Mouse (Mus musculus) liver, postnatal 0 days (tissue): ENCODE measurements around the gene Tpgs1. TPM values are rescaled to one million over a fixed set of nuclear protein-coding genes. Genes with fewer than 3 reads are reported as not detected.

Experiments used
- ATAC-seq: fragments of 200-750 bp; cut with Nextera tagmentation; 2 replicates; pipeline ENCODE4 v1.8.0; 2017; ENCODE audit warnings: mild to moderate bottlenecking, moderate library complexity
- DNase-seq: peaks from one replicate; pipeline ENCODE4 v3.0.0-alpha.2; 2016
- H3K27ac ChIP-seq: fragments of 300-500 bp; sonication (generic); 2 replicates; pipeline ENCODE4 v1.5.1; 2014; ENCODE audit warnings: antibody characterized with exemption, moderate library complexity, mild to moderate bottlenecking, low read depth
- H3K27me3 ChIP-seq: fragments of 300-500 bp; sonication (generic); 2 replicates; pipeline ENCODE4 v1.6.1; 2014; ENCODE audit warnings: low read length, control low read depth, mixed read lengths; ENCODE audit not compliant: insufficient read depth
- H3K36me3 ChIP-seq: fragments of 300-500 bp; sonication (generic); replicated peaks from 2 replicates; pipeline ENCODE4 v1.6.1; 2014; ENCODE audit warnings: mild to moderate bottlenecking, control low read depth, low read length, moderate library complexity, mixed read lengths; ENCODE audit not compliant: insufficient read depth
- H3K4me1 ChIP-seq: fragments of 300-500 bp; sonication (generic); 2 replicates; pipeline ENCODE4 v1.6.1; 2014; ENCODE audit warnings: antibody characterized with exemption, mild to moderate bottlenecking, control low read depth; ENCODE audit not compliant: insufficient read depth
- H3K4me2 ChIP-seq: fragments of 300-500 bp; sonication (generic); 2 replicates; pipeline ENCODE4 v1.6.1; 2014; ENCODE audit warnings: low read depth, mild to moderate bottlenecking, low read length, moderate library complexity, mixed read lengths
- H3K4me3 ChIP-seq: fragments of 300-500 bp; sonication (generic); 2 replicates; pipeline ENCODE4 v1.5.1; 2014; ENCODE audit warnings: low read depth, low read length
- H3K9ac ChIP-seq: fragments of 300-500 bp; sonication (generic); replicated peaks from 2 replicates; pipeline ENCODE4 v1.6.1; 2014; ENCODE audit warnings: mild to moderate bottlenecking, moderate library complexity
- H3K9me3 ChIP-seq: fragments of 300-500 bp; sonication (generic); 2 replicates; pipeline ENCODE4 v1.6.1; 2016; ENCODE audit warnings: mild to moderate bottlenecking, control low read depth, low read length, mixed read lengths
- CTCF ChIP-seq: sonication (generic); IDR thresholded peaks from 2 replicates; pipeline ENCODE4 v1.5.1; 2016; ENCODE audit warnings: antibody characterized with exemption, low read depth
- EP300 ChIP-seq: IDR thresholded peaks from 2 replicates; pipeline ENCODE4 v1.6.1; 2016; ENCODE audit warnings: antibody characterized with exemption, low read depth, mild to moderate bottlenecking
- WGBS: fragments of 180-500 bp; shearing (Covaris S2); extraction: QIAGEN DNeasy Blood & Tissue Kit; methylation state at CpG from one replicate; pipeline ENCODE4 v1.1.7; 2014; ENCODE audit not compliant: insufficient replicate concordance; 5-methylcytosine and 5-hydroxymethylcytosine counted together
- polyA plus RNA-seq: library from polyadenylated mRNA; unstranded; fragments of >200 nt; fragmentation: Nextera tagmentation; extraction: Ambion mirVana; gene quantifications from 2 replicates; pipeline ENCODE4 v1.2.1, GENCODE M21; 2015

Gene Tpgs1
- polyA plus RNA-seq, 1 experiment from 2014 or later: 24.9 TPM

- Histone ChIP-seq H3K4me2 (no peak overlapping the region), H3K9me3 (no peaks in the 10 kb centered on the region), H3K27ac (no peak overlapping the region), H3K4me3 (no peak overlapping the region), H3K27me3 (no peaks in the 10 kb centered on the region), H3K9ac (no peak overlapping the region), H3K36me3 (peaks cover 6% of the 10 kb centered on the region), H3K4me1 (peaks cover 17% of the 10 kb centered on the region)
- WGBS: 66% methylated on average over 12 of the region's 12 CpGs
- ATAC-seq: no peak
- TF ChIP-seq CTCF (no peak), EP300 (no peak)
- no peak for DNase-seq
Observed at GRCm38 (mm10) chr10:79693580-79694378, 24.6 kb downstream of the Tpgs1 start.

DNA sequence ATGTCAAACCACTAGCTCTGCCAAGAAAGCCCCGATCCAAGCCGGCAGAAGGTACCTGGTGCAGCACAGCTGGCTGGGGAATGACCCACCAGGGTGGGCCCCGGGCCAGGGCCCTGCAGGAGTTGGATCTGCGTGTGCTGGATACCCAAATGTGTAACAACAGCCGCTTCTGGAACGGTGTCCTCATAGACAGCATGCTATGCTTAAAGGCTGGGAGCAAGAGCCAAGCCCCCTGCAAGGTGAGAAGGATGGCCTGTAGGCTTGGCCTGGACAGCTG, 25.1 kb downstream of the Tpgs1 start:
- no peaks in the 10 kb centered on the region for H3K27me3 ChIP-seq
- no peaks in the 10 kb centered on the region for H3K9me3 ChIP-seq
- ATAC-seq: no peak
- H3K9ac ChIP-seq: no peak overlapping the region
- TF ChIP-seq CTCF (no peak), EP300 (no peak)
- no peak overlapping the region for H3K27ac ChIP-seq
- peaks cover 17% of the 10 kb centered on the region for H3K4me1 ChIP-seq
- WGBS: 80% methylated on average over 6 of the region's 6 CpGs
- no peak for DNase-seq
- H3K4me2 ChIP-seq: no peak overlapping the region
- peaks cover under 1% of the 10 kb centered on the region; the same call in 1 of the 2 replicates for H3K36me3 ChIP-seq
- no peak overlapping the region for H3K4me3 ChIP-seq

DNA sequence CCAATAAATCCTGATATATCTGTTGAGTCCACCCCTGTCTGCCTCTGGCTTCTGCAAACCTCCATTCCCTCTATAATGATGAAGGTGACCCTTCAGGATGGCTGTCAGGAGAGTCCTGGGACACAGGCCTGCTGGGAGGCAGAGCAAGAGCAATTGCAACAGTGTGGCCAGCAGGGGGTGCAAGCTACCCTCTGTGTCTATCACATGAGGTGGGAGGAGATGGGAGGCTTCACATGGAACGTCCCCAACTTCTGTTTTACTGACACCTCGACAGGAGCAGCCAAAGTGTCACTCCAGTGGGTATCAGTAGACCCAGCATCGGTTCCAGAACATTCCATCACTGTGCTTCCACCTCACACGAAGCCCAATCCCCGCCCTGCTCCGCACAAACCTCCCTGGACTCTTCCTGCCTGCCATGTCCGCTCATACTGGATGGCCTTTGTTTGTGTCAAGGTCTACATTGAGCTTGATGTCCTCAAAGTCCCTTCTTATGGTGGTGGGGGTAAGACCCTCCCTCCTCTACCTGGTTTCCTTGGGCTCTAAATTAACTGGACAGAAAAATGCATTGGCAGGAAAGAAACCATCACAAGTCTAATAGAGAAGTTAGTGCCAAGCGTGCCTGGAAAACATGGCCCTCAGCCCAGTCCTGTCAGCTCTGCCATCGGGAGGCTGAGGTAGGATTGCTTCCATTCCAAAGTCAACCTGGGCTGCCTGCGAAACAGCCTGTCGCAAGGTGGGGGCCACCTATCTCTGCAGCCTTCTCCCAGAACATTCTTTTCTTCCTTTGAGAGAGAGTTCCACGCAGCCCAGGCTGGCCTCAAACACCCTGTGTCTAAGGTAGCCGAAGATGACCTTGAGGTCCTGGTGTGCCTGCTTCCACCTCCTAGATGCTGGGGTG, 26.3 kb downstream of the Tpgs1 start:
- H3K27me3 ChIP-seq: no peaks in the 10 kb centered on the region
- ATAC-seq (peak; percentile 70), DNase-seq (peak; percentile 90)
- TF ChIP-seq CTCF: peak; percentile 98
- TF ChIP-seq EP300: no peak
- H3K4me3 ChIP-seq: no peak overlapping the region
- no peaks in the 10 kb centered on the region for H3K9me3 ChIP-seq
- H3K36me3 ChIP-seq: no peaks in the 10 kb centered on the region
- H3K4me1 ChIP-seq: peaks cover 17% of the 10 kb centered on the region
- peak overlapping the region; percentile 48 for H3K27ac ChIP-seq
- WGBS: 55% methylated on average over 13 of the region's 13 CpGs
- peak overlapping the region; percentile 26; the same call in 1 of the 2 replicates for H3K9ac ChIP-seq
- H3K4me2 ChIP-seq: peak overlapping the region; percentile 40; the same call in 1 of the 2 replicates

DNA sequence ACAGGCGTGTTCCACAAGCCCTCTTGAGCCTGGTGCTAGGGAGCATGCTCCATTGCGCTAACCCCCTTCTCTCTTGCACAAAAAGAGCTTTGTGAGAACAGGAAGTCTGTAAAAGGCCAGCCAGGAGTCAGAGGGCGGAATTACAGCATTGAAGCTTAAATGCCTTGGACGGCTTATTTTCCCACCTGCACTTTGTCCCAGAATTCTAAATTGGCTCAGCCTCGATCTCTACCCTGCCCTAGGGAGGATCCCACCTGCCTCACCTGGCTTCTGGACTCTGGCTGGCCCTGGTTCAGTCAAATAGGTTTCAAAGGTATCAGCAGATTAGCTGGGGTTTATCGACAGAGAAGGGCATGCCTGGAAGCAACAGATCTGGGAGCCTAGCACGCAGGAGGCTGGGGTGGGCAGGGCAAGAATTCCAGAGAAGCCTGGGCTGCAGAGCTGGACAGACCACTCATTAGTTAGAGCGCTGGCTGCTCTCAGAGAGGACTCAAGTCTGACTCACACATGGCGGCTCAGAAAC, 27.0 kb downstream of the Tpgs1 start:
- H3K4me1 ChIP-seq: peaks cover 20% of the 10 kb centered on the region
- peak overlapping the region; percentile 26; the same call in 1 of the 2 replicates for H3K9ac ChIP-seq
- TF ChIP-seq EP300 (no peak), CTCF (no peak)
- H3K9me3 ChIP-seq: no peaks in the 10 kb centered on the region
- peak; percentile 30; the same call in 1 of the 2 replicates for ATAC-seq
- H3K4me2 ChIP-seq: peak overlapping the region; percentile 40; the same call in 1 of the 2 replicates
- WGBS: 54% methylated on average over 9 of the region's 9 CpGs
- no peak for DNase-seq
- no peaks in the 10 kb centered on the region for H3K27me3 ChIP-seq
- H3K27ac ChIP-seq: peak overlapping the region; percentile 71
- H3K4me3 ChIP-seq: no peak overlapping the region
- H3K36me3 ChIP-seq: no peaks in the 10 kb centered on the region

- ATAC-seq: no peak
- DNase-seq: no peak
- Histone ChIP-seq H3K9me3 (no peaks in the 10 kb centered on the region), H3K27me3 (no peaks in the 10 kb centered on the region), H3K4me1 (peaks cover 24% of the 10 kb centered on the region), H3K4me2 (no peak overlapping the region), H3K9ac (no peak overlapping the region), H3K4me3 (no peak overlapping the region), H3K27ac (no peak overlapping the region), H3K36me3 (no peaks in the 10 kb centered on the region)
- no peak for TF ChIP-seq EP300
- TF ChIP-seq CTCF: no peak
- 48% methylated on average over 6 of the region's 6 CpGs for WGBS
Observed at GRCm38 (mm10) chr10:79697916-79698315, 28.7 kb downstream of the Tpgs1 start.

GRCm38 (mm10) chr10:79698459-79698858, 29.3 kb downstream of the Tpgs1 start:
- 91% methylated on average over 6 of the region's 6 CpGs for WGBS
- Histone ChIP-seq H3K9me3 (no peaks in the 10 kb centered on the region), H3K36me3 (no peaks in the 10 kb centered on the region), H3K27me3 (no peaks in the 10 kb centered on the region), H3K4me1 (peaks cover 24% of the 10 kb centered on the region), H3K9ac (no peak overlapping the region), H3K27ac (no peak overlapping the region), H3K4me2 (no peak overlapping the region), H3K4me3 (no peak overlapping the region)
- ATAC-seq: no peak
- TF ChIP-seq EP300 (no peak), CTCF (no peak)
- DNase-seq: no peak
